Mouse (Mus musculus): ENCODE measurements around the gene Myh9. TPM values are rescaled to one million over a fixed set of nuclear protein-coding genes. Genes with fewer than 3 reads are reported as not detected.
A peak's percentile ranks its signal among the peaks of the same experiment; 100 is the strongest.

The Myh9 gene
- polyA plus RNA-seq, 1 experiment from 2014 or later = 86.6 TPM

DNA sequence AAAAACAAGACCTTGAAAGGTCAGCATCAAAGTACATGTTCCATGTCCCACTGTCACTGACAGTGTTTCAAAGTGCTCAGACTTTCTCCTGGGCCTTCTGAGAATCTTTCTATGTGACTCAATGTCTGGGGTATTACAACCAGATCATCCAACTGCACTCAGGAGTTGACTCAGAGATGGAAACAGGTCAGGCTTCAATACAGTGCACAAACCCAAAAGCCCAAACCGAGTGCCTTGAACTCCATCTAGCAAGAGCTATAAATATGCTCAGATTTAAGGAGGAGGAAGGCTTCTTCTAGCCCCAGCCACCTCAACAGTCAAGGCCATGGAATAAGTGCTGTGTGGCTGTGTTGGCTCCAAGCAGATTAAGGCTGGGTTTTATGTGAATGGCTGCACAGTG lies 56.2 kb downstream of the Myh9 start:
- no peak overlapping the region for H3K4me3 ChIP-seq (ENCODE audit: low read depth, low read length)

DNA sequence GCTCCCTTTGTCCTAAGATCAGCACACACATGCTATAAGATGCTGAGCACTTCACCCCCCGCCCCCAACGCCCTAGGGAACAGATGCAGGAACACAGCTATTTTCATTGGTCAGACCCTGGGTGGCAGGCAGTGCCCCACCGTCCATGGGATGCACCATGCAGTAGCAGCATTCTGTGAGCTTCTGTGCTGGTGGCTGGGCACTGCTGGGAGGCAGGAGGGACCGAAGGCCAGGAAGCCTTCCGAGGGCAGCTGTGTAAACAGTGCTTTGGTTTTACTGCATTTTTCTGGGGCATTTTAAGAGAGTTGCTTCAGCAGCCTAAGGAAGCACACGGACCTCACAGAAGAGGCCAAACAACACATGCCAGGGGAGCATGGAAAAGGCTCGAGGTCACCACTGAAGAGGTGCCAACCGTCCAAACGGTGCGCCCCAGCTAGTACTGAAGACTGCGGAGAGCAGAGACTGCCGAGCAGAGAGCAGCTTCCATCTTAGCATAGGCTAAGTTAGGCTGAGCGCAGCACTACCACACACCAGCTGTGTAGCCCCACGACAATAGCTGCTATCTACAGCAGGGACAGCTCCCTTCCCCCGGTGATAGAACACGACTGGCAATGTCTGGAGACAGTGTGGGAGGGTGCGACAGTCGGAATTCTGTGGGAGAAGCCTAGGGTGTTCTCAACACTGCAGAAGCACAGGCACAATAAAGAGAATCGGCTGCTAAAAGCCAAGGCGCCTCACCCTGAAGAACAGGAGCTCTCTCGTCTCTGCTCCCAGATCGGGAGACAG lies 57.7 kb downstream of the Myh9 start:
- no peak overlapping the region for H3K9ac ChIP-seq
- no peaks in the 10 kb centered on the region for H3K27me3 ChIP-seq (ENCODE audit: insufficient read depth, low read length)
- no peaks in the 10 kb centered on the region for H3K4me1 ChIP-seq (ENCODE audit: insufficient read depth)
- ATAC-seq (ENCODE audit: insufficient read depth) (no peak), DNase-seq (no peak)
- H3K4me2 ChIP-seq = no peak overlapping the region
- 69% methylated on average over 22 of the region's 22 CpGs for WGBS
- no peak for TF ChIP-seq CTCF (IDR thresholded peaks at IDR 0.05; ENCODE audit: low read depth)
- no peaks in the 10 kb centered on the region for H3K9me3 ChIP-seq (ENCODE audit: low read depth, low read length)
- H3K4me3 ChIP-seq (ENCODE audit: low read depth, low read length) = no peak overlapping the region
- H3K36me3 ChIP-seq (ENCODE audit: insufficient read depth) = peaks cover 100% of the 10 kb centered on the region
- no peak overlapping the region for H3K27ac ChIP-seq (ENCODE audit: low read depth)

More for the DNA sequence above, 56.2 kb downstream of the Myh9 start:
- Histone ChIP-seq H3K27me3 (ENCODE audit: insufficient read depth, low read length) (no peaks in the 10 kb centered on the region), H3K4me1 (ENCODE audit: insufficient read depth) (no peaks in the 10 kb centered on the region), H3K9ac (no peak overlapping the region), H3K4me2 (no peak overlapping the region), H3K36me3 (ENCODE audit: insufficient read depth) (peaks cover 100% of the 10 kb centered on the region), H3K9me3 (ENCODE audit: low read depth, low read length) (no peaks in the 10 kb centered on the region), H3K27ac (ENCODE audit: low read depth) (no peak overlapping the region)
- no peak for ATAC-seq (ENCODE audit: insufficient read depth)
- DNase-seq = no peak
- no peak for TF ChIP-seq CTCF (IDR thresholded peaks at IDR 0.05; ENCODE audit: low read depth)
- 90% methylated on average over 1 of the region's 1 CpGs for WGBS

DNA sequence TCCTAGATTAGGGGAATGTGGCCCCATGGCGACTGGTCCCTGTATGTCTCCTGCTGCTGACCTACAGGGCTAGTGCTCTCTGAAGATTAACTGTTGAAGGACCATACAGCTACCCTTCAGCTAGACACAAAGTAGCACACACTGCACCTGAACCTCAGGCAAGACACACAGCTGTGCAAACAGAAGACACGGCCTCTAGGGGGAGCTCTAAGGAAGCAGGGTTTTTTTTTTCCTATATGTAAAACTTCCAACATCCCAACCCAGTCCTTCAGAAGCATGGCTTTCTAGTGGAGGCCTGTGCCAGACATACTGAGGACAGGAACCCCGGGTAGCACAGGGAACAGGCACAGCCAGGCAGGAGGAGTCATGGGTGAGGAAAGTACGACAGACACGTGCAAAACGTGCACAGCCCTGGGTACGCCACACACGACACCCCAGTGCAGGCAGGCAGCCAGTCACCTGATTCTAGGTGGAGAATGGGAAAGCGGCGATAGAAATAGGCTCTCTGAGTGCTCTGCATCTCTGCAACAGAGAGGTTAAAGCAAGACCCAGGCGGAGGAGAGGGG lies 59.4 kb downstream of the Myh9 start:
- Histone ChIP-seq H3K27me3 (ENCODE audit: insufficient read depth, low read length) (no peaks in the 10 kb centered on the region), H3K9ac (no peak overlapping the region), H3K4me2 (no peak overlapping the region), H3K36me3 (ENCODE audit: insufficient read depth) (peaks cover 100% of the 10 kb centered on the region), H3K27ac (ENCODE audit: low read depth) (no peak overlapping the region), H3K4me3 (ENCODE audit: low read depth, low read length) (no peak overlapping the region), H3K9me3 (ENCODE audit: low read depth, low read length) (no peaks in the 10 kb centered on the region), H3K4me1 (ENCODE audit: insufficient read depth) (no peaks in the 10 kb centered on the region)
- 80% methylated on average over 11 of the region's 11 CpGs for WGBS
- peak; percentile 70 for DNase-seq
- no peak for ATAC-seq (ENCODE audit: insufficient read depth)
- peak; percentile 71 for TF ChIP-seq CTCF (IDR thresholded peaks at IDR 0.05; ENCODE audit: low read depth)

DNA sequence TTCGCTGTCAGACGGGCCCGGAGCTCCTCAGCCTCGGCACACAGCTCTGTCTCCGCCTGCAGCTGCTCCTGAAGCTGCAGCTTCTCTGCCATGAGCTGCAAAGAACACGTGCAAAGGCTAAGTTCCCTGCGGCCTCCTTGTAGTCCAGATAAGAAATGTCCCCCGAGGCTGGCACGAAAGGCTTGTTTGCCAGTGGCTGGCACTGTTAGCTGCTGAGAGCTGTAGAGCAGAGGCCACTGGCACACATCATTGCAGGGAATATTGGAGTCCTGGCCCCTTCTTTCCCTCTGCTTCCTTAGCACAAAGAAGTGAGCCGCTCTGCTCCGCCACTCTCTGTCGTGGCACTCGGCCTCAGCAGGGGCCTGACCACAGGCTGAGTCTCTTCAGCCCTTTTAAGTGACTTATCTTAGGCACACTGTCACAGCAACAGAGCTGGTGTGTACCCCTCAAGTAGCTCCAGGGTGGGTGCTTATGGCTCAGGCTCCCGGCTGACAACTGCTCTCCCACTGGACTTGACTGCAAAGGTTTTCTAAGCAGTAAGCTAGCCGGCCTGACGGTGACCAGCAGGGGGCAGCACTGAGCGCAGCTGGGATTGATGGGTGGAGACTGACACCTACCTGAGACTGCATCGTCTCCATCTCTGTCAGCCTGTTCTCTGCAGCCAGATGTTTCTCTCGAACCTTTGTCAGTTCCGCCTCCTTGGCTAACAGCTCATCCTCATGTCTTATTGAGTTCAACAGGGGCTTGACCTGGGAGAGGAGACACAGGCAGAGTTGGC lies 66.6 kb downstream of the Myh9 start:
- no peak for ATAC-seq (ENCODE audit: insufficient read depth)
- 65% methylated on average over 20 of the region's 20 CpGs for WGBS
- H3K27ac ChIP-seq (ENCODE audit: low read depth) = no peak overlapping the region

DNA sequence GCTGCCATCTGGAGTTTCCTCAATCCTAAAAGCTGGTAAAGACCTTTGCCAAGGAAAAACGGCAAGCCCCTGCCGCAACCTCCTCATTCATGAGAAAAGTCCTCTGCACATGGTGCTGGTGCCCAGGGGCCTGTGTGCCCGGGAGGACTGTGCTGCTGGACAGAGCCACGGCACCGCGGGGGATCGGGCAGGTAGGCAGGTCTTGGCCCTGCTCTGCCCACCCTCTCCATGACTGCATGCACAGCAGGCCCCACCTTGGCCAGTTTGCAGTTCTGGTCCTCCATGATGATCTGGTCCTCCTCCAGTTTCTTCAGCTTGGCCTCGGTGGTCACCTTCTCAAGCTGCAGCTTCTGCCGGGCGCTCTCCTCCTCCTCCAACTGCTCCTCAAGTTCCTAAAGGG lies 67.7 kb downstream of the Myh9 start:
- Histone ChIP-seq H3K27ac (ENCODE audit: low read depth) (no peak overlapping the region), H3K27me3 (ENCODE audit: insufficient read depth, low read length) (no peaks in the 10 kb centered on the region), H3K4me3 (ENCODE audit: low read depth, low read length) (no peak overlapping the region), H3K4me2 (no peak overlapping the region), H3K36me3 (ENCODE audit: insufficient read depth) (peaks cover 99% of the 10 kb centered on the region), H3K4me1 (ENCODE audit: insufficient read depth) (no peaks in the 10 kb centered on the region), H3K9ac (no peak overlapping the region), H3K9me3 (ENCODE audit: low read depth, low read length) (no peaks in the 10 kb centered on the region)
- WGBS = 93% methylated on average over 10 of the region's 10 CpGs
- DNase-seq = no peak
- TF ChIP-seq CTCF (IDR thresholded peaks at IDR 0.05; ENCODE audit: low read depth) = no peak
- no peak for ATAC-seq (ENCODE audit: insufficient read depth)

More for the DNA sequence above, 66.6 kb downstream of the Myh9 start:
- Histone ChIP-seq H3K4me1 (ENCODE audit: insufficient read depth) (no peaks in the 10 kb centered on the region), H3K4me3 (ENCODE audit: low read depth, low read length) (no peak overlapping the region), H3K4me2 (no peak overlapping the region), H3K27me3 (ENCODE audit: insufficient read depth, low read length) (no peaks in the 10 kb centered on the region), H3K9ac (no peak overlapping the region), H3K9me3 (ENCODE audit: low read depth, low read length) (no peaks in the 10 kb centered on the region), H3K36me3 (ENCODE audit: insufficient read depth) (peaks cover 99% of the 10 kb centered on the region)
- TF ChIP-seq CTCF (IDR thresholded peaks at IDR 0.05; ENCODE audit: low read depth) = peak; percentile 99
- DNase-seq = peak; percentile 83

DNA sequence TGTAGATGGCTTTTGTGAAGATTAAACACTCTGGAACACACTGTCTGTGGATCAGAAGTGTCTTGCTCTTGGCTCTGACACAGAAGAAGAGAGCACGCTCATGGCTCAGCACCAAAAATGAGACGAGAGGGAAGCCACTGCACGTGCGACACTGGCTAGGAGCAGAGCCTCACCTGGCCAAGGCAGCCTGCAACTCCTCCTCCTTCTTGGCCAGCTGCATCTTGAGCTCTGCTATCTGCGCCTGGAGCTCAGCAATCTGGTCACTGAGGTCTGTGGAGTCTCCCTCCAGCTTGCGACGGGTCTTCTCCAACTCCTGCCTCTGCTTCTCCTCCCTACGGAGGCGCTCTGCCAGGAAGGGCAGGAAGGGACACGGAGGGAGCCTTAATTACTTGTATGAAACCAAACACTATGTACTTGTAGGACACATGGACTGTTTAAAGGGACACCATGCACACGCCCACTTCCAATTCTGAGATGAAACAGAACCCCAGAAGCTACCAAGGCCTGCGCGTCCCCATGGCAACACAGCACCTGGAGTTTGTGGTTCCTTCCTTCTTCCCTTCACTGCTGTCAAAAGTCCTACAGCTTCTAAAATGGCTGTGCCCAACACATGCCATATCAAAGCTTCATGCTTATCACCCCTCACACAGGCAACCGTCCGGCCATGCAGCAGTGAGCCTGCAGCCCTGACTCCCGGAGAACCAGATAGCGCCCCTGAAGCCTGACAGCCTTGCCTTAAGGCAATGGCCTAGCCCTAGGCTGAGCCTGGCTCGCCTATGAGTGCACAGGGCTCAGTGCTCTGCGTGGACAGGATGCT lies 68.7 kb downstream of the Myh9 start:
- WGBS = 83% methylated on average over 19 of the region's 19 CpGs
- no peak overlapping the region for H3K9ac ChIP-seq
- H3K36me3 ChIP-seq (ENCODE audit: insufficient read depth) = peaks cover 99% of the 10 kb centered on the region
- DNase-seq = no peak
- no peaks in the 10 kb centered on the region for H3K4me1 ChIP-seq (ENCODE audit: insufficient read depth)
- H3K4me3 ChIP-seq (ENCODE audit: low read depth, low read length) = no peak overlapping the region
- no peaks in the 10 kb centered on the region for H3K9me3 ChIP-seq (ENCODE audit: low read depth, low read length)
- H3K4me2 ChIP-seq = no peak overlapping the region
- no peak; the same call in 1 of the 2 replicates for ATAC-seq (ENCODE audit: insufficient read depth)
- no peak for TF ChIP-seq CTCF (IDR thresholded peaks at IDR 0.05; ENCODE audit: low read depth)
- H3K27ac ChIP-seq (ENCODE audit: low read depth) = no peak overlapping the region
- H3K27me3 ChIP-seq (ENCODE audit: insufficient read depth, low read length) = no peaks in the 10 kb centered on the region

Data from lung, embryonic 14.5 days (tissue).